Mouse (Mus musculus) hindbrain, embryonic 14.5 days (tissue): ENCODE data around the gene Clip3. TPM values are rescaled to one million over a fixed set of nuclear protein-coding genes. Genes with fewer than 3 reads are reported as not detected.

Experiments used
- ATAC-seq: fragments of 200-750 bp; cut with Nextera tagmentation; 2 replicates; pipeline ENCODE4 v1.8.0; 2017; ENCODE audit warnings: moderate number of reproducible peaks, mild to moderate bottlenecking, moderate TSS enrichment, moderate library complexity; ENCODE audit not compliant: low FRiP score
- DNase-seq: peaks from one replicate; pipeline ENCODE4 v3.0.0-alpha.2; 2015; ENCODE audit warnings: low spot score
- H3K27ac ChIP-seq: fragments of 300-500 bp; sonication (generic); 2 replicates; pipeline ENCODE4 v1.5.1; 2014; ENCODE audit warnings: mild to moderate bottlenecking, moderate library complexity
- H3K27me3 ChIP-seq: fragments of 300-500 bp; sonication (generic); 2 replicates; pipeline ENCODE4 v1.6.1; 2014; ENCODE audit warnings: mild to moderate bottlenecking, low read length, mixed read lengths; ENCODE audit not compliant: control insufficient read depth, insufficient read depth
- H3K36me3 ChIP-seq: fragments of 300-500 bp; sonication (generic); replicated peaks from 2 replicates; pipeline ENCODE4 v1.6.1; 2014; ENCODE audit not compliant: control insufficient read depth, insufficient read depth
- H3K4me1 ChIP-seq: fragments of 300-500 bp; sonication (generic); replicated peaks from 2 replicates; pipeline ENCODE4 v1.6.1; 2014; ENCODE audit warnings: antibody characterized with exemption, low read length, mixed read lengths; ENCODE audit not compliant: control insufficient read depth, insufficient read depth
- H3K4me2 ChIP-seq: fragments of 300-500 bp; sonication (generic); replicated peaks from 2 replicates; pipeline ENCODE4 v1.6.1; 2014; ENCODE audit warnings: mild to moderate bottlenecking, moderate library complexity
- H3K4me3 ChIP-seq: fragments of 300-500 bp; sonication (generic); replicated peaks from 2 replicates; pipeline ENCODE4 v1.5.1; 2014; ENCODE audit warnings: mild to moderate bottlenecking, low read length
- H3K9ac ChIP-seq: fragments of 300-500 bp; sonication (generic); 2 replicates; pipeline ENCODE4 v1.6.1; 2014
- H3K9me3 ChIP-seq: fragments of 300-500 bp; sonication (generic); 2 replicates; pipeline ENCODE4 v1.6.1; 2016; ENCODE audit warnings: low read length; ENCODE audit not compliant: control insufficient read depth
- WGBS: fragments of 180-500 bp; shearing (Covaris S2); extraction: QIAGEN DNeasy Blood & Tissue Kit; methylation state at CpG from one replicate; pipeline ENCODE4 v1.1.7; 2014; 5-methylcytosine and 5-hydroxymethylcytosine counted together
- polyA plus RNA-seq: library from polyadenylated mRNA; unstranded; fragments of >200 nt; fragmentation: Nextera tagmentation; extraction: Ambion mirVana; gene quantifications from 2 replicates; pipeline ENCODE4 v1.2.1, GENCODE M21; 2014

The Clip3 gene
- polyA plus RNA-seq, 1 experiment from 2014 or later = 123 TPM

DNA sequence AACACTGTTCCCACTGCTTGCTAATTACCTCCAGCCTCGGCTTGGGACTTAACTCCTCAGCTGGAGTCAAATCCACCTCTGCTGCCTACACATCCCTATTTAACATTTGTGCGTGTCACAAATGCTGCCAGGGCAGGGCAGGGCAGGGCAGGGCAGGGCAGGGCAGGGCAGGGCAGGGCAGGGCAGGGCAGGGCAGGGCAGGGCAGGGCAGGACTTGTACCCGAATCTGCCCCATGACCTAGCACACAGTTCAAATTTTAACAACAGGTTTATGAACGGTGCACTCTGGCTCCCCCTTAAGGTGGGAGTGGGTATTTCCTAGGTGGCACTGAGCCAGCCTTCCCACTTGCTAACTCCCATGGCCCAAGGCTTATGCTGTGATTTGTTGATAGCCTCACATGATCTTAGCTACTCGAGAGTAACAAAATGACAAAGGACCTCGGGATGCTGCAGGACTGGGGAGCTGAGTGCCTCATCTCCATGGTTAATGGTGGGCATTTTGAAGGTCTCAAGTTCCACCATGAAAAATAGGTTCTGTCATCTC, 61.8 kb downstream of the Clip3 start:
- no peak overlapping the region for H3K4me2 ChIP-seq
- WGBS = 13% methylated on average over 6 of the region's 6 CpGs
- no peaks in the 10 kb centered on the region for H3K9me3 ChIP-seq
- H3K36me3 ChIP-seq = peaks cover 29% of the 10 kb centered on the region
- no peak overlapping the region for H3K4me3 ChIP-seq
- DNase-seq (peak; percentile 79), ATAC-seq (peak; percentile 65)
- H3K9ac ChIP-seq = no peak overlapping the region
- no peak overlapping the region for H3K27ac ChIP-seq
- H3K4me1 ChIP-seq = peaks cover 4% of the 10 kb centered on the region; the same call in 1 of the 2 replicates
- H3K27me3 ChIP-seq = 0 out of 2 replicates have a peak, but pooled peaks cover 7% of the 10 kb centered on the region

DNA sequence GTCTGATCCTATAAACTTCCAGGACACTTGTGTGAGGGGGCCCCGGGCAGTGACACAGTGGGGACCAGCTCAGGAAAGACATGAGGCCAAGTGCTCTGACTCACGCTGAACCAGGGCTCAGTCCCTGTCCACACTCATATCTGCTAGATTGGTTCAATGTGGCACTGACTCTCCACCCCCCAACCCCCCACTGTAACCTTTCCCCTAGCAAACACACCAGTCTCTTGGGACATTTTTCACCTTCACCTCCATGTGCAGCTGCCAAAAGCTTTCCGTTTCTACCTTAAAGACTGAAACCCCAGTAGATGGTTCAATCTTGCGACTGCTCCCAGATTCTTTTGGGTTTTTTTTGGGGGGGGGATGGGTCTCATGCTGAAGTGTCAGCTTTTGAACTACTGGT, 62.5 kb downstream of the Clip3 start:
- WGBS = 79% methylated on average over 4 of the region's 4 CpGs
- no peaks in the 10 kb centered on the region for H3K9me3 ChIP-seq
- H3K4me2 ChIP-seq = no peak overlapping the region
- DNase-seq = no peak
- no peak overlapping the region for H3K4me3 ChIP-seq
- no peak overlapping the region for H3K9ac ChIP-seq
- peaks cover 36% of the 10 kb centered on the region for H3K36me3 ChIP-seq
- ATAC-seq = no peak
- H3K27me3 ChIP-seq = 0 out of 2 replicates have a peak, but pooled peaks cover 7% of the 10 kb centered on the region
- H3K4me1 ChIP-seq = peaks cover 10% of the 10 kb centered on the region
- H3K27ac ChIP-seq = no peak overlapping the region

Other genes starting within 250 kb of the Clip3 start
- 10.9 and 13.6 TPM in 2 replicates for gene Zfp14, start 240.3 kb upstream of the Clip3 start, polyA plus RNA-seq
- gene Zfp82, start 218.8 kb upstream of the Clip3 start, polyA plus RNA-seq = 10.3 and 12.2 TPM in 2 replicates
- 0.96 and 2.2 TPM in 2 replicates for gene Gm26920, start 201.3 kb upstream of the Clip3 start, polyA plus RNA-seq
- 14.3 and 15.0 TPM in 2 replicates for gene Zfp566, start 201.2 kb upstream of the Clip3 start, polyA plus RNA-seq
- 88.6 and 97.8 TPM in 2 replicates for gene Zfp260, start 197.0 kb upstream of the Clip3 start, polyA plus RNA-seq
- 14.6 and 15.5 TPM in 2 replicates for gene Zfp382, start 169.8 kb upstream of the Clip3 start, polyA plus RNA-seq
- 13.2 and 14.0 TPM in 2 replicates for gene Zfp146, start 122.0 kb upstream of the Clip3 start, polyA plus RNA-seq
- 6.0 and 6.9 TPM in 2 replicates for gene Cox7a1, start 107.6 kb upstream of the Clip3 start, polyA plus RNA-seq
- gene Capns1, start 92.9 kb upstream of the Clip3 start, polyA plus RNA-seq = 62.0 and 70.7 TPM in 2 replicates
- 179 and 199 TPM in 2 replicates for gene Polr2i, start 59.8 kb upstream of the Clip3 start, polyA plus RNA-seq
- gene Tbcb, start 59.5 kb upstream of the Clip3 start, polyA plus RNA-seq = 390 and 397 TPM in 2 replicates
- not detected in 2 replicates for gene Ovol3, start 56.0 kb upstream of the Clip3 start, polyA plus RNA-seq
- 0.16 and 0.43 TPM in 2 replicates for gene Thap8, start 11.6 kb upstream of the Clip3 start, polyA plus RNA-seq
- 5.7 and 5.9 TPM in 2 replicates for gene Wdr62, start 11.3 kb upstream of the Clip3 start, polyA plus RNA-seq
- 119 and 123 TPM in 2 replicates for gene Alkbh6, start 17.0 kb downstream of the Clip3 start, polyA plus RNA-seq
- 10.7 and 11.9 TPM in 2 replicates for gene Syne4, start 23.1 kb downstream of the Clip3 start, polyA plus RNA-seq
- gene E130208F15Rik, start 30.0 kb downstream of the Clip3 start, polyA plus RNA-seq = not detected in 2 replicates
- gene Sdhaf1, start 32.2 kb downstream of the Clip3 start, polyA plus RNA-seq = 16.5 and 19.2 TPM in 2 replicates
- gene Lrfn3, start 71.0 kb downstream of the Clip3 start, polyA plus RNA-seq = 14.5 and 15.0 TPM in 2 replicates
- gene Tyrobp, start 122.0 kb downstream of the Clip3 start, polyA plus RNA-seq = 27.2 and 35.6 TPM in 2 replicates
- gene Hcst, start 128.1 kb downstream of the Clip3 start, polyA plus RNA-seq = 1.1 TPM in 1 of 2 replicates, not detected in the other
- 1.8 and 2.9 TPM in 2 replicates for gene Nfkbid, start 130.0 kb downstream of the Clip3 start, polyA plus RNA-seq
- 690 and 752 TPM in 2 replicates for gene Aplp1, start 153.8 kb downstream of the Clip3 start, polyA plus RNA-seq
- 1.8 and 2.4 TPM in 2 replicates for gene Kirrel2, start 166.0 kb downstream of the Clip3 start, polyA plus RNA-seq
- 0.54 and 0.83 TPM in 2 replicates for gene Nphs1, start 166.6 kb downstream of the Clip3 start, polyA plus RNA-seq
- gene Prodh2, start 201.9 kb downstream of the Clip3 start, polyA plus RNA-seq = 0.48 TPM in 1 of 2 replicates, not detected in the other
- gene Arhgap33, start 243.3 kb downstream of the Clip3 start, polyA plus RNA-seq = 112 TPM in 2 replicates